Mouse (Mus musculus) spleen, postnatal 36 days (tissue): ENCODE measurements around the gene Defb23.
"Not testable (repeated sequence)": the region's sequence is repeated elsewhere in the genome, so short reads cannot be mapped to it uniquely, and the experiment has no call there.

Experiments used
- DNase-seq, 2 experiments: peaks; one replicate each; pipeline ENCODE4 v3.0.0; 2022; ENCODE audit warnings: low spot score in 2 of 2, mixed read lengths in 1 of 2

Defb23 gene

GRCm38 (mm10) chr2:152436983-152437860 is 27.2 kb downstream of the Defb23 start:
- DNase-seq = peak; percentile 59 to 65

- DNase-seq = no peak
These were observed 28.0 kb downstream of the Defb23 start for GRCm38 (mm10) chr2:152436405-152436901.

- not testable (repeated sequence) for DNase-seq
These were observed 35.9 kb downstream of the Defb23 start for GRCm38 (mm10) chr2:152428481-152428880.

- DNase-seq = no peak
These were observed 36.9 kb downstream of the Defb23 start for GRCm38 (mm10) chr2:152427493-152427892.

GRCm38 (mm10) chr2:152415786-152416185 is 48.6 kb downstream of the Defb23 start:
- DNase-seq = no peak

- DNase-seq = no peak
These were observed 49.1 kb downstream of the Defb23 start, which contains the start of gene 6820408C15Rik for GRCm38 (mm10) chr2:152415287-152415686. TSS of gene 6820408C15Rik (plus strand) at chr2:152415587.

GRCm38 (mm10) chr2:152414591-152415165 is 49.7 kb downstream of the Defb23 start, which contains the start of gene Zcchc3:
TSS of gene Zcchc3 (minus strand) at chr2:152415027.
- DNase-seq = peak; percentile 40 to 53

GRCm38 (mm10) chr2:152413765-152414584 is 50.4 kb downstream of the Defb23 start:
- DNase-seq = peak in 1 of 2 experiments; percentile 6

GRCm38 (mm10) chr2:152413158-152413764 is 51.2 kb downstream of the Defb23 start:
- no peak for DNase-seq

- no peak for DNase-seq
These were observed 51.8 kb downstream of the Defb23 start for GRCm38 (mm10) chr2:152412526-152413157.

- DNase-seq = no peak
These were observed 52.9 kb downstream of the Defb23 start for GRCm38 (mm10) chr2:152411471-152411870.

- DNase-seq = peak; percentile 15 to 26
These were observed 53.4 kb downstream of the Defb23 start for GRCm38 (mm10) chr2:152410971-152411371.

GRCm38 (mm10) chr2:152409781-152410180 is 54.6 kb downstream of the Defb23 start:
- DNase-seq = no peak
